Mouse (Mus musculus) heart, postnatal 25 days (tissue): ENCODE results near the gene Ect2l. TPM values are rescaled to one million over a fixed set of nuclear protein-coding genes. Genes with fewer than 3 reads are reported as not detected.
"Not testable (repeated sequence)": the region's sequence is repeated elsewhere in the genome, so short reads cannot be mapped to it uniquely, and the experiment has no call there.

Experiments
- DNase-seq: peaks from one replicate; pipeline ENCODE4 v3.0.0; 2022; ENCODE audit warnings: low spot score
- intact Hi-C: fragments of 180-260 bp; cut with DNase I; formaldehyde crosslinking; loops from one replicate; pipeline ENCODE4 v1.15.1; 2025
- total RNA-seq, 2 experiments: library from RNA; stranded (reverse); gene quantifications; 2 replicates each; pipeline ENCODE4 v1.2.3; 2021

Ect2l gene
- total RNA-seq, 2 experiments from 2014 or later: not detected

DNA sequence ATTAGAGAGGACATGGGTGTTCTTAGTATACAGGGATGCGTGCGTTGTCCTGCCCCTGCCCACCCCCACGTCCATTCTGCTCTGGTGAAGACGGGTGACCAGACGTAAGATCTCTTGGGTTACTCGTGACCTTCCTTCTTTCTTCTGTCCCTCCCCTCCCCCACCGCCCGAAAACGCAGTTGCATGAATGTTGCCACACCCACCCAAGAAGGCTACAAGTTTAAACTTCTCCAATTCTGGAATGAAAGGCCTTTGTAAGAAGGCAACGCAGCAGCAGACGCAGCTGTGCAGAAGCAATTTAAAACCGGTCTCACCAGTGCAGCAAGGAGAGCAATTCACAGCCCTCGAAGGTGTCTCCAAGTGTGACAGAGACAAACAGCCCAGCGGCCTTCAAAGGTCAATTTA lies 16.0 kb downstream of the Ect2l start:
- no peak for DNase-seq
- intact Hi-C loops: loop anchor here (5.0 kb wide), 1 partner anchor 77 kb away; no protein-coding TSS in a partner anchor

DNA sequence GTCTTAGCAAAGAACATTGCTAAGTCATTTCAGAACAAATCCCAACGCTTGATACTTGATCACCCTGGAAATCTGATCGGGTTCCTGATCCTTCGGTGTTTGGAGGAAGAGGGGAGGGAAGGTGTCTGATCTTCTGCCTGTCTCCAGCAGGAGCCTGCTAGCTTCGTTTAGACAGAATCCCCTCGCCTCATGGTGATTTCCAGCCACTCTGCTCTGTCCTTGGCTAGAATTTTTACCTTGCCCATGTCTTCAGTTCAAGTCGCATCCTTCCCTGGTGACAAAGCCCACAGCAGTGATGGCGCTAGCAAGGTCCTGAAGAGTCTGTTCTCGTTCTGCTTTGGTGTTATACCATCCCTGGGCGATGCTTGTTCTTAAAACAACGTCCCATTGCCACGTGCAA lies 16.5 kb downstream of the Ect2l start:
- intact Hi-C loops: no loop called here
- DNase-seq: no peak

DNA sequence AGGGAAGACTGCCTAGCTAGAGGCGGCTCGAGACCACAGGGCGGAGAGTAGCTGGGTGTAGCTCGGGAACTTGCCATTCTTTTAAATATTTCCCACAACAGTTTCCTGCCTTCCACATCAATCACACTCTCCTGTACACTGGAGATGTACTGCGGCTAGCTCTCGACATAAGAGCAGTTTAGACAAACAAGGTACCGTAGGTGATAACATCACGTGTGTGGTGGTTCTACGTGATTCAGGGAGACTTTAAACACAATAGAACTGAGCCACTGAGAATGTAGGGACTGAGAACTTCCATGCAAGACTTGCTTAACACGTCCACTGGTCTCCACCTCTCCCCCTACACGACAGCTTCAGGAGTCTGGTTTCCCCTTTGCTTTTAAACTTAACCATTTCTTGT lies 17.5 kb downstream of the Ect2l start:
- DNase-seq: no peak
- intact Hi-C loops: no loop called here

DNA sequence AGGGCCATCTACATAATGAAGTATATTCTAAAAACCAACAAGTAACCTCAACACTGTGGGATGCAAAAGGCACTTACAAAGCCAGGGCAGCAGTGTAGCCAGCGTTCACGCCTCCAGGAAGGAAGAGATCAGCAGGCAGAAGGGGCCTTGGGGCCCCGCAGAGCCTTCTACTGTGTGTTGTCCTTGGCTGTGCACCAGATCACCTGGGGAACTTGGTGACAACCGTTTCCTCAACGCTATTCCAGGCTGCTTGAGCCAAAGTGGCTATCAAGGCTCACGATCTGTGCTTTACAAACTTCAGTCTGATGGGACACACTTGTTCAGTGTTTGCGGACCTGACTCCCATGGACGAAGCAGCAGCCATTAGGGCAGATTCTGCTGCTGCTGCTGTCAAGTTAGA lies 19.0 kb downstream of the Ect2l start:
- intact Hi-C loops: no loop called here
- no peak for DNase-seq

DNA sequence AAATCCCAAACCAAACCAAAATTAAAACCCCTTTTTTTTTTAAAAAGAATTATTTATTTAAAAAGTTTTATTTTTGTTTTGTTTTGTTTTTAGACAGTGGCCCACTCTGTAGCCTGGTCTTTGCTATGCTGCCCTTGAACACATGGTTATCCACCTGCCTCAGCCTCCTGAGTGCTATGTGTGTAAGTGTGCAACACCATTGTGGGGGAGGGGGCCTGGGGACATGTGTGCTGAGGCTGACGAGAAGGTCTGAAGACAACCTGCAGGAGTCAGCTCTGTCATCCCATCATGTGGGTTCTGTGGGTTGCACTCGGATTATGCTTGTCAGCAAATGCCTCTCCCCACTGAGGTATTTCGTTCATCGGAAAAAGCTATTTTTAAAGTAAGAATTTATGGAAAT lies 21.2 kb downstream of the Ect2l start:
- intact Hi-C loops: no loop called here
- no peak for DNase-seq

DNA sequence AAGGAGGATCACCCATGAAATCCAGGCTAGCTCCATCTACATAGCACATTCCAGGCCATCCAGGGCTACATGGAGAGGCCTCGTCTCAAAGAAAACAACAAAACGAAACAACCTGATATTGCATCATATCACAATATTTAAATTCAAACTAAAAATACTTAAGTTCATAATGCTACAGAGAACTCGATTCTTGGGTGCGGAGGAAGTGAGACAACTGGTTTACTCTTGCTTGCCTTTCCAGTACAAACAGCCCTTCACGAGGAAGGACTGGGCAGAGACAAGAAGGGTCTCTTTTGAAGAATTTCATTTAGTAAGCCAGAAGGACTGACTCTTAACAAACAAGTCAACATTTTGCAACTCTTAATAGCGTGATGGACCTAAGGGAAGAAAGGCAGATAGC lies 22.1 kb downstream of the Ect2l start:
- intact Hi-C loops: no loop called here
- DNase-seq: no peak

DNA sequence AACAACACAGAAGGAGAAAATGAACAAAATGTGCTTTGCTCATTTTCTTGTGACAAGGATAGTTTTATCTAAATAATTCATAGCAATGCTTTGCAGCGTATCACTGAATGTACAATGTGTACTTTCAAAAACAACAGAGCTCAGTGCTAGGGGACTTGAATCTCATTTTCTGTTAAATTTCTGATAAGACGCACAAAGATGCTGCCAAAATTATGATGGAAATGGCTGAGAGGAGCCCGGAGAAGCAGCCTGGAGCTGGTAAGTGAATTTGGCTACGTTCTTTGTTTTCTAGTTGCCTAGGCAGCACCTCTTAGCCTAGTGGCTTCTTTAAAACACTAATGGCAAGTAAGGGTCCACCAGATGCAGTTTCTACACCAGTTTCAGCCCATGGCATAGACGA lies 28.4 kb downstream of the Ect2l start:
- intact Hi-C loops: no loop called here
- no peak for DNase-seq

DNA sequence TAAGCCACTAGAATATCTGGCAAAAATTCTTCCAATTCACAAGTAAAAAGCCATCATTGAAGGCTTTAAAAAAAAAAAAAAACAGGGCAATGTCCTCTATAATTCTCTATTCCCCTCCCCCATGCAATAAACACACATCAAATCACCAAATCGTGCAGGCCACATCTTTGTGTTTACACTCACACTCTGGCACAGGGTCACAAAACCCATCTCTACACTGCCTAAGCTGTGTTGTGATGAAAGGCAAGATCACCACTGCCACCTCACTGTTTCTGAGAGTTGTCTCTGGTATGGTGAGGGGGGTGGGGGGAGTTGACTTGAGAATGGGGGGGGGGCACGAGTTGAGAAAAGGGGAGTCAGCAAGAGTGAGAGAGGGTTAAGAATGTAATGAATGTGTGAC lies 33.4 kb downstream of the Ect2l start:
- intact Hi-C loops: no loop called here
- no peak for DNase-seq

DNA sequence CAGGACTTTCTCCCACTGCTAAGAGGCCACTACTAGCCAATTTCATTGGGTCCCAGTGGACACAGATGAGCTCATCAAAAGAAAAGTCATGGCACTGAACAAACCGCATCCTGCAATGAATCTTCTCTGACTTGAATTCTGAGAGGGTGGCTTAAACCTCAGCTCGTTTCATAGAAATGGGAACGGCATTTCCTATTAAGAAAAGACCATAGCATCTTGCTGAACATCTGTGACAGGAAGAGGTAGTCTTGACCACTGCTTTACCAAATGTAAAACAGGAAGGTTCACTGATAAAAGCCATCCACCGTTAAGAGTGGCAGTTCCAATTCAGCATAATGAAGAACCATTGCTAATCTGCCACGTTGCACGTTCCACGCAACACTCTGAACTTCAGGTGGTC lies 34.0 kb downstream of the Ect2l start:
- intact Hi-C loops: no loop called here
- DNase-seq: no peak

DNA sequence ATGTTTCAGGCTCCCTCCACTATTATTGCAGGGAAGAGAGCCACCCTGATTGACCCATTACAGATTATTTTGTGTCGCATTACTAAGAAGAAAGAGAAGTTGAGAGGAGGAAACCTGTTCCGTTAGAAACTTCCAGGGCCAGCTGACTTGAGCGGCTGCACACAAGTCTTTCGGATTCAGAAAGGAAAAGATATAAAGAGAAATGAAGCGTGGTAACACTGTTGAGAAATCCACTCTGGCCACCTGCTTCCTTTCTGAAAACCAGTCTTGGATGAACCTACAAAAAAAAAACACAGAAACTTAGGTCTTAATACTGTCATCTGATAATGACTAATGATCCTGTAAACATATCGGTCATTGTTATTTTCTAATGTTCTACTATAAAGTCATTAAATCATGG lies 35.6 kb downstream of the Ect2l start:
- intact Hi-C loops: no loop called here
- no peak for DNase-seq

DNA sequence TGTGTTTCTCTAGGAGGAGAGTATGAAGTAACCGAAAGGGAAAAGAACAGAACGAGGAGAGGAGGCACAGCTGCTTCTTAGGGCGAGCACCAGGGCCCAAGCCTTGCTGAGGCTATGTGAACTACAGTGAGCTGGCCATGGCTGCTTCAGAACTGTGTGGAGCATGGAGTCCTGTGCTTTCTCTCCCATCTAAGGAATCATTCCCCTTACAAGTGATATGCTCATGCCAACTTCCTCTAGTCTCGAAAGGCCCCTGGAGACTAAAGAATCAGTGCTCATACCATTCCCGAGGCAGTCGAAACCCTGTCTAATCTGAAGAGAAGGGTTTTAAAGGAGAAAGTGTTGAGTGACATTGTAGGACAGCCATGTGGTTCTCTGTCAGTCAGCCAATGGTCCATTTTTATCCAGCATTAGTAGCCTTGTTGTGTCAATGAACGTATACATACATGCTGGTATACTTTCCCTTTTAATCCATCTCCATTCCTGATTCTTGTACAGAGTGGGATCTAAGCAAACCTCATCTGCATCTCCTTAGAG lies 48.2 kb downstream of the Ect2l start:
- DNase-seq: no peak
- intact Hi-C loops: no loop called here

DNA sequence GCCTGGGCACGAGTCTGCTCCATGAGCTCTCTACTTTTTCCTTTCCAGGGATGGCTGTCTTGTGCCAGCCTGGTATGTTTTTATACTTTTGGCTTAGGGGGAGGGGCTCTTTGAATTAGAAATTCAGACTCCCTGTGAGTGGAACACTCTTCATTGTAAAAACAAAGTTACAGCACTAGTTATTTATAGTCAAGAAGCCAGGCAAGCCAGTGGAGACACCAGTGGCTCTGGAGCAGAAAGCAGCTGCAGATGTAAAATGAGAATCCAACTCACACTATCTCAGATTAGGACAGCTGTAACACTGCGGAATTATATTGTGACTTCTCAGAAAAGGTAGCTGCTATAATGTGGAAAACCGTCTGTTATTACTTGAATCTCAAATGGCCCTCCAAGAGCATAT lies 63.5 kb downstream of the Ect2l start:
- intact Hi-C loops: no loop called here
- no peak for DNase-seq

DNA sequence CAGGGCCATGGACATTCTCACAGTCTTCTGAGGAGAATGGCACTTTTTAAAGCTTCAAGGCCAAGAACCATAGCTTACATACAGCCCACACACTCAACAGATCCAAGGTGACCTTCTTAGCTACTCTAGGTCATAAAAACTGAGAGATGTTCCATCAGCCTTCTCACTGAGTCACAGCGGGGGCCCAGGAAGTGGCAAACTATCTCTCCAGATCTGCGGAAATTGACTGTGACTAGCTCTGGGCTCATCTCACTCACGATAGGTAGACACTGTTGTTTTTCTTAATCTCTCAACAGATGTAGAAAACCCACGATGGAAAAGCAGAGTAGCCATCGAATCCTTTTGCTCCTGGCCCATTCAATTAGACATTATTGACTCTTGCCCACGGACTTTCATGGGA lies 68.5 kb downstream of the Ect2l start:
- no peak for DNase-seq
- intact Hi-C loops: no loop called here

DNA sequence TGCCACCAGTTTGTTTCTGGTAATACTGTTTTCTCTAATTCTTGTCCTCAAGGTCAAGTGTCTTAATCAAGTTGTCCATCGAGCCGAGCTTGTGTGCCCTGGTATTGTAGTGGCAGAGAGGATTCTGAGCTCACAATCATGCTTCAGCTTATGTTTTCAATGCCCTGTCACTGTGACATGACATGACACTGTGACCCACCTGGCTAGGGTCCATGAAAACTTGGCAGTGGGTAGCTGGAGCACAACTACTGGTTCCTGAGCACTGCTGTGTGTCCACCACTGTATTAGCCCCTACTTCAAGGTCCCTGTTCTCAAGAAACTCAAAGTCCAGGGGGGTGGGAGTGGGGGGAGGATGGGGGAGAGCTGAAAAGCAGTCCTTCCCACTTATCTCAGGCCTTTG lies 69.3 kb downstream of the Ect2l start:
- intact Hi-C loops: no loop called here
- DNase-seq: no peak

DNA sequence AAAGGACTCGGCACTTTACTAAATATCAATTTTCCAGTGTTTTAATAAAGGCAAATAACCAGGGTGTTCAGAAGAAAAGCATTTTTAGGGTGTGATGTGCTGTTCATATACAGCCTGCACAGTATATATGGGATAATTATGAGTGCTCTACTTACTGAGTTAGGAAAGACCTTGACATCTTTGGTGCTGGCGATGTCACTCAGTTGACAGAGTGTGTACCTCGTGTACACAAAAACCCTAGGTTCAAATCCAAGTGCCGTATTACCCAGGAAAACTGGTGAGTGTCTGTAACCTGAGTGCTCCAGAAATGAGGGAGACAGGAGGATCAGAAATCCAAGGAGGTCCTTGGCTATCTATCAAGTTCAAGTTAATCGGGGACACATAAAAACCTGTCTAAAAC lies 71.1 kb downstream of the Ect2l start:
- no peak for DNase-seq
- intact Hi-C loops: no loop called here

DNA sequence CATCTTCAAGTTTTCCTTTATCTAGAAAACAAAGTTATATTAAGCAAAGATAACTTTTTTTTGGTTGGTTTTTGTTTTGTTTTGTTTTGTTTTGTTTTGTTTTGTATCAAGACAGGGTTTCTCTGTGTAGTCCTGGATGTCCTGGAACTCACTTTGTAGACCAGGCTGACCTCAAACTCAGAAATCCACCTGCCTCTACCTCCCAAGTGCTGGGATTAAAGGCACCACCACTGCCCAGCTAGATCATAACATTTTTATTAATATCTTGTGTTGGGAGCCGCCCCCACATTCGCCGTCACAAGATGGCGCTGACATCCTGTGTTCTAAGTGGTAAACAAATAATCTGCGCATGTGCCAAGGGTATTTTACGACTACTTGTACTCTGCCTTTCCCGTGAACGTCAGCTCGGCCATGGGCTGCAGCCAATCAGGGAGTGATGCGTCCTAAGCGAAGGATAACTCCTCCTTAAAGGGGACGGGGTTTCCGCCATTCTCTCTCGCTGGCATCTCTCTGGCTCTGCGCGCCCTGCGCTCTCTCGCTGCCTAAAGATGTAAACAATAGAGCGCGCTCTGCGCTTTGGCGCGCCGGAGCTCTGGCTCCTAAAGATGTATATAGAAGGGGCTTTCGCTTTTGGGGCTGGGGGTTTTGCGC lies 71.7 kb downstream of the Ect2l start:
- DNase-seq, intact Hi-C loops: not testable (repeated sequence)

DNA sequence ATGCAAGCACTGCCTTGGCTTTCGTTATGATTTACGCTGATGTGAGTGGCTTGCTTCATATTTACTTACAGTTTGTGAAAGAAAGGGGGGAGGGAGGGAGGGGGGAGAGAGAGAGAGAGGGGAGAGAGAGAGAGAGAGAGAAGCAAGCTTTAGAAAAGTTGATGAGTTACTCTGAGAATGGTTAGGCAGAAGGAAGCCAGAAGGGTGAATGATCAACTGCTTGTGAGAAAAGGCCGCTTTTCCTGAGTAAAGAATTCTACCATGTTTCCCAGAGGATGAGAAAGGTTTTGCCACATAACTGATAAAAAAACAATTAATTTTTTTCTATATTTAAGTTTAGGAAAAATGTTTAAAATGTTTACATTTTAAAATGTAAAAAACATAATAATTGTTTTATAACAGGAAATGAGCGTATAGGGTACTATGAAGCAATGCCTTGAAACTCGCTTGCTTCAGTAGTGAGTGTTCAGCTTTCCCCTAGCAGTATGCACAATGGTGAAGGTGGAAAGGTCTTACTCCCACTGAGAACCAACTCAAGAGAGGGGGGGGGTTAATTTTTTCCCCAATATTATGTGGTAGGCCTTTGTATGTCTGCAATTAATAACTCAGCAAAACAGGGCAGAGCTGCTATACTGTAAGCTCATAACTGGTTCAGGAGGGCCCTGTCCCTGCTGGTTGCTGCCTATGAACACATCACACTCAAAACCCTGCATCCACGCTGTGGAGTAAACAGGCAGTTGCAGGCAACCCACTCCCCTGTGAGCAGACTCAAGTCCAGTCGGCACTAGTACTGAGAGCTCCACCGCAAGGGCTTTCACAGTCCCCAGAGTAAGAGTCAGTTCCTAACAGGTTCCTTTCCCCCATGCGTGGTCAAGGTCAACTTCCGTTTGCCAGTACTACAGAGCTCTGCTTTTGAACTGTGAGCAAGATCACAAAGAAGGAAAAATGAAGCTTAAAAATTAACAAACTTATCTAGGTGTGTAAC lies 78.7 kb downstream of the Ect2l start:
- intact Hi-C loops: no loop called here
- no peak for DNase-seq

DNA sequence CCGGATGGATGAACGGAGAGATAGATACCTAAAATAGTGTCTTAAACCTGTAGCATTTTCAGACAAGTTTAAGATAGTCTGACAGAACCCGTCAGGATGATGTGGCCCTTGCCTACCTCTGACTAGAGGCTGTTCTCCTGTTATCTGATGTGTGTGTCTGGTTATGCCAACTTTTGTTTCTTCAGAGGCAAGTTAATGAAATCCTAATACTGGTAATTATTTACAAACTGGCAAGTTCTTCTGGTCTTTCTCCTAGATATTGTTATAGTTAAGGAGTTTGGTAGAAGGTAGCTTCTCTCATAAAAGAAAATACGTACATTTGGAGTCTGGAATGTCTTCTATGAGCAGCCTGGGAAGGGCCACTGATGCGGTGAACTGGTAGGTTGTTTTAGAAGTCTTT lies 80.4 kb downstream of the Ect2l start:
- intact Hi-C loops: no loop called here
- no peak for DNase-seq

DNA sequence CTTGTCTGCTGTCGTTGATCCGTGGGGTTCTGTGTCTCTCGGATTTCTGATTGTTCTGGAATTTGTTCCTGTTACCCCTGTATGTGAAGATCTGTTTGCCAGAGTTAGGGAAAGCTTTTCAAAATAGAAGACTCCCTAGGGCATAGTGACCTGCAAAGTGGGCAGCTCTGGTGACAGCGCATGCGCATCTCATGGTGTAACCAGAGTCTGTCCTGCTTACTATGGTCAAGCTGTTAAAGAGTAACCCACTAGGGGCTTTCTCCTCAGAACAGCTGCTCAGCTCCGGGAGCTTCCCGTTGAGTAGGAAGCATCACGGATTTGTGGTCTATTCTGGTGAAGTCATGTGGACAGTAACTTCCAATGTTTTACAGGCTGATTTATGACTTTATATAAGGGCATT lies 92.4 kb downstream of the Ect2l start:
- DNase-seq: no peak
- intact Hi-C loops: loop anchor here (5.0 kb wide), 1 partner anchor 79 kb away; no protein-coding TSS in a partner anchor

DNA sequence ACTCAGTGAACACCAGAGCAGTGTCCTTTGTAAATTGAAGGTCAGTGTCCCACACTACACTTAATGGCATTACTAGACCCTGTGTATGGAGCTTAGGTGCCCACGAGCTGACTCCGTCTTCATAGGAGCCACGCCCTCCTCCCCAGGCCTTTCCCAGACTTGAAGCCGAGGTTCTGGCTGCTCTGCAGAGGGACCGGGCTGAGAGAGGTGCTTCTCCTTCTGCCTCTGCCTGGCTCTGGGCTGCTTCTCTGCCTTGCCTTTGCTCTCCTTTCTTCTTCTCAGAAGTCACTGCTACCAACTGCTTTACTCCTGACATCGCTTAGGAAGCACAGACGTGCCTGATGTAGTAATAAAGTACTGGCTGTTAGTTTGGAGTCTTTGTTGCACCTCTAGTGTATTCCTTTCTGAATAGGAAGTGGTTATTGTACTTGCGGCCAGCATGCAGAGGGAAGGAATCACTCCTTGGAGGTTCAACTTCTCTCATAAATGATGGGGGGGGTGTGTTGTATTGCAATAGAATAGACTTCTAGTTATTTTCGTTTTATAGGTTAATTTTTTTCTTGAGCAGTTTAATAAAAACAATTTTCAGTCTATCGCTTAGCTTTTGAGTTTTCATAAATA lies 97.1 kb downstream of the Ect2l start:
- intact Hi-C loops: no loop called here

DNA sequence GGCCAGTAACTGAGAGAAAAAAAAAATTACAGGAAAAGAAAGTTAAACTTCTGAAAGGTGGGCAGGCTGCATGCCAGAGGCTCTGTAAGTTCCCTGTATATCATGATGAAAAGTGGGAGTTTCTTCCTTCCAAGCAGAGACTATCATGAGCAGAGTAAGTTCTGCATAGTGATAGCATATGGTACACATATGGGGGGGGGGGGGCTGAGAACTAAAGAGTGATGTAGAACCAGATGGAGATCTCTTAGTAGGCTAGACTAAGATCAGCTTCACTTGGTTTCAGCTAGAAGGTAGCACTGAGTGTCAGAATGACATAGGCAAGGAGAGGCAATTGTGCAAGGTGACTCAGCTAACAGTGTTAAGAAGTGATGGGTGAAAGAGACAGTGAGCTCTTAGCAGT lies 99.8 kb downstream of the Ect2l start:
- intact Hi-C loops: no loop called here
- DNase-seq: no peak

More for the DNA sequence above, 97.1 kb downstream of the Ect2l start:
- no peak for DNase-seq
